Mouse (Mus musculus) midbrain, embryonic 15.5 days (tissue): ENCODE data around the gene Olfr911-ps1. TPM values are rescaled to one million over a fixed set of nuclear protein-coding genes. Genes with fewer than 3 reads are reported as not detected.

Experiments used
- ATAC-seq: fragments of 200-750 bp; cut with Nextera tagmentation; replicated peaks from 2 replicates; pipeline ENCODE4 v1.8.0; 2017; ENCODE audit warnings: moderate TSS enrichment
- H3K27ac ChIP-seq: fragments of 300-500 bp; sonication (generic); 2 replicates; pipeline ENCODE4 v1.5.1; 2015; ENCODE audit warnings: mild to moderate bottlenecking, inconsistent platforms
- H3K27me3 ChIP-seq: fragments of 300-500 bp; sonication (generic); replicated peaks from 2 replicates; pipeline ENCODE4 v1.6.1; 2015; ENCODE audit warnings: inconsistent platforms
- H3K36me3 ChIP-seq: fragments of 300-500 bp; sonication (generic); replicated peaks from 2 replicates; pipeline ENCODE4 v1.6.1; 2015; ENCODE audit warnings: inconsistent platforms
- H3K4me1 ChIP-seq: fragments of 300-500 bp; sonication (generic); 2 replicates; pipeline ENCODE4 v1.6.1; 2015; ENCODE audit warnings: inconsistent platforms
- H3K4me2 ChIP-seq: fragments of 300-500 bp; sonication (generic); 2 replicates; pipeline ENCODE4 v1.6.1; 2015; ENCODE audit warnings: inconsistent platforms, mild to moderate bottlenecking, moderate library complexity
- H3K4me3 ChIP-seq: fragments of 300-500 bp; sonication (generic); 2 replicates; pipeline ENCODE4 v1.5.1; 2015; ENCODE audit warnings: mild to moderate bottlenecking, inconsistent platforms
- H3K9ac ChIP-seq: fragments of 300-500 bp; sonication (generic); 2 replicates; pipeline ENCODE4 v1.6.1; 2015; ENCODE audit warnings: mild to moderate bottlenecking, inconsistent platforms
- H3K9me3 ChIP-seq: fragments of 300-500 bp; sonication (generic); 2 replicates; pipeline ENCODE4 v1.6.1; 2016; ENCODE audit warnings: inconsistent platforms
- WGBS: fragments of 180-500 bp; shearing (Covaris S2); methylation state at CpG from one replicate; pipeline ENCODE4 v1.1.7; 2015; ENCODE audit warnings: mixed read lengths; 5-methylcytosine and 5-hydroxymethylcytosine counted together
- polyA plus RNA-seq: library from polyadenylated mRNA; unstranded; fragments of >200 nt; fragmentation: Nextera tagmentation; extraction: Ambion mirVana; gene quantifications from 2 replicates; pipeline ENCODE4 v1.2.1, GENCODE M21; 2015

The Olfr911-ps1 gene
- polyA plus RNA-seq, result not detected in 2 replicates

DNA sequence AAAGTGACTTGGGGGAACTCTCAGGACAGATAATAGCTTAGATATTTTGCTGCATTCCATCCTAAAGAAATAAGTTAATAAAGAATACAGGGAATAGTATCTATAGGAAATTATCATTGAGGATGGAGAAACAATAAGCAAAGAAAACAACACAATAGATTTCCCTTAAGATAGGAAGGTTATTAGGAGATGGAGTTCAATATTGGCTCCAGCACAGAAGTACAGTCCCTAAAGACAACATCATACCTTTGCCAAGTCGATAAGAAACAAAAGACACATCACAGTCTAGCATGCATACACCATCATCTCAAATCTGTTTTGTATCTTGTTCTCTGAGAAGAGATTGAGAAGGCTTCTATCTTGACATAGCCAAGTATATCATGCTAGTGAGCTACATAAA lies at the start of gene Olfr911-ps1:
Olfr911-ps1 (plus strand) TSS at position 301 of the 400 bp plus-strand sequence.
- Histone ChIP-seq H3K27ac (no peak within 1 kb of the TSS), H3K4me1 (no peaks in the 10 kb centered on the region), H3K9ac (no peak within 1 kb of the TSS), H3K4me3 (no peak within 1 kb of the TSS), H3K4me2 (no peak within 1 kb of the TSS), H3K9me3 (no peaks in the 10 kb centered on the region), H3K27me3 (no peaks in the 10 kb centered on the region), H3K36me3 (no peaks in the 10 kb centered on the region)
- WGBS, result 77% methylated on average over 1 of the region's 1 CpGs
- no peak for ATAC-seq

DNA sequence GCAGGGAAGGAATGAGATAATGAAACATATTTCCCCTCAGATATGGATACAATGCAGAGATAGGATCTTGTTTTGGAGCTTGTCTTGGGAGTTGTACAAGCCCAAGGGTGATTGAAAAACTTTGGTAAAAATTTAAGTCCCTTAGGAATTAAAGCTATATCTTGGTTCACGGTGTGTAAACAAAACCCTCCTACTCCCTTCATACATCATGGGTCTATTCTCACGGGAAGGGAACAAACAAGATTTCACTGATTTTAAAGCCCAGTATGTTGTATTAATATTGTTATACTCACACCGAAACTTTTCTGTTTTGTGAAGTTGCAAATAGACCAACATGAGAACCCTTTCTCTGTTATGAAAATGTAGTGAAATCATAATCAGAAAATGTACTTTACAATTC lies 34.6 kb upstream of the Olfr911-ps1 start, which contains the start of gene Olfr906:
Olfr906 (plus strand) TSS at position 301 of the 400 bp plus-strand sequence.
- Histone ChIP-seq H3K4me1 (no peaks in the 10 kb centered on the region), H3K4me3 (no peak within 1 kb of the TSS), H3K4me2 (no peak within 1 kb of the TSS), H3K27me3 (no peaks in the 10 kb centered on the region), H3K9ac (no peak within 1 kb of the TSS), H3K9me3 (no peaks in the 10 kb centered on the region), H3K27ac (no peak within 1 kb of the TSS), H3K36me3 (no peaks in the 10 kb centered on the region)
- no peak for ATAC-seq
- WGBS, result 89% methylated on average over 3 of the region's 3 CpGs

DNA sequence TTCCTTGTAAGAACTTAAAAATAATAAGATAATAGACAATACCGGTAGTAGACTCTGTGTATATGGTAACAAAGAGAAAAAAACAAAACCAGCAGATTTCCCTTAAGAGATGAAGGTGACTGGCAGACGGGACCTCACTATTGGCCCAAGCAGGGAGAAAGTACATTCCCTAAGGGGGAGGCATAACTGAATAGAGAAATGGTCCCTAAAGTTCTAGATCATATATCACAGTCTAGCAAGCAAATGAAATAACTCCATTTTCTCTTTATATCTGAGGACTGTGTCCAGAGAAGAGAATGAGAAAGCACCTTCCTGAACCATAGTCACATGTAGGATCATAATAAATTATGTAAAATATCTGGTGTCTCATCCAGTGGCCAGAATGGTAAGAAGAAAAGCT lies 25.9 kb upstream of the Olfr911-ps1 start, which contains the start of gene Olfr907:
Olfr907 (plus strand) TSS at position 301 of the 400 bp plus-strand sequence.
- WGBS, result 83% methylated on average over 2 of the region's 2 CpGs
- Histone ChIP-seq H3K4me3 (no peak within 1 kb of the TSS), H3K4me1 (no peaks in the 10 kb centered on the region), H3K27ac (no peak within 1 kb of the TSS), H3K27me3 (no peaks in the 10 kb centered on the region), H3K9me3 (no peaks in the 10 kb centered on the region), H3K4me2 (no peak within 1 kb of the TSS), H3K9ac (no peak within 1 kb of the TSS), H3K36me3 (no peaks in the 10 kb centered on the region)
- ATAC-seq, result no peak

DNA sequence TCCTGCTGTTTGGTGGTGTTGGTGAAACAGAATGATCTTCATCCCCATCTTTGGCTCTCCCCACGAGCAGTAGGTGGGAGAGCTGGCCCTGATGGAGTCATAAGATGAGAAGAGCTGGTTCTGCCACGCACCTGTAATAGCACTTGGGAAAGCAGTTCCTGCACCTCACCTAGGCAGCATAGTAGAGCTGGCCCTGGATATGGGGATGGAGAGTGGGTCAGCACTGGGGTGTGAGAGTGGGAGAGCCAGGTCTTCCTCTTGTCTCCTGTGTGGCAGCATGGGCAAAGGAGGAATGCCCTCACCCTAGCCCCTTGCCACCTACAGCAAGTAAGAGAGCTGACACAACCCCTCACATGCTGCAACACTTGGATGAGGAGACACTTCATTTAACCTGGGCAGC lies 9.0 kb upstream of the Olfr911-ps1 start:
- no peaks in the 10 kb centered on the region for H3K9me3 ChIP-seq
- no peaks in the 10 kb centered on the region for H3K36me3 ChIP-seq
- H3K4me1 ChIP-seq, result no peaks in the 10 kb centered on the region
- no peak overlapping the region for H3K27ac ChIP-seq
- ATAC-seq, result no peak
- no peak overlapping the region for H3K9ac ChIP-seq
- H3K4me3 ChIP-seq, result no peak overlapping the region
- 79% methylated on average over 2 of the region's 2 CpGs for WGBS
- no peaks in the 10 kb centered on the region for H3K27me3 ChIP-seq
- H3K4me2 ChIP-seq, result no peak overlapping the region

DNA sequence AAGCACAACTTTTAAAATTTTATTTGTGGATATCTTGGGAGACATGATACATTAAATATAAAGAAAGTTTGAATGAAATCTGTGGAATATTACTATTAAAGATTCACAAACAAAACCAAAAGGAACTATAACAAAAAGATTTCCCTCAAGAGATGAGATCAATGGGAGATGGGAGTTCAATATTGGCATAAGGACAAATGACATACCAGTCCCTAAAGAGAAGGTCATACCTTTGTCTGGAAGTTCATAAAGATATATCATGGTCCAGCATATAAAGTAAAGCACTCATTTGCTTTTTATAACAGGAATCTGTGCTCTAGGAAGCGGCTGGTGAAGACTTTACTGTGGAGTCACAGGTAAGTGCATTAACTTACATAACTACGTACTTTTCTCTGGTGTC lies 16.2 kb downstream of the Olfr911-ps1 start, which contains the start of gene Olfr910:
Olfr910 (plus strand) TSS at position 301 of the 400 bp plus-strand sequence.
- Histone ChIP-seq H3K9me3 (no peaks in the 10 kb centered on the region), H3K36me3 (no peaks in the 10 kb centered on the region), H3K27ac (no peak within 1 kb of the TSS), H3K4me3 (no peak within 1 kb of the TSS), H3K4me2 (no peak within 1 kb of the TSS), H3K9ac (no peak within 1 kb of the TSS), H3K27me3 (no peaks in the 10 kb centered on the region), H3K4me1 (no peaks in the 10 kb centered on the region)
- ATAC-seq, result no peak
- 96% methylated on average over 2 of the region's 2 CpGs for WGBS

Other genes starting within 250 kb of the Olfr911-ps1 start
- not detected in 2 replicates for gene Olfr896-ps1, start 230.5 kb upstream of the Olfr911-ps1 start, polyA plus RNA-seq
- not detected in 2 replicates for gene Olfr25, start 192.5 kb upstream of the Olfr911-ps1 start, polyA plus RNA-seq
- gene Olfr898, start 173.2 kb upstream of the Olfr911-ps1 start, polyA plus RNA-seq, result not detected in 2 replicates
- gene Olfr250, start 154.7 kb upstream of the Olfr911-ps1 start, polyA plus RNA-seq, result not detected in 2 replicates
- not detected in 2 replicates for gene Olfr251, start 144.5 kb upstream of the Olfr911-ps1 start, polyA plus RNA-seq
- gene Olfr147, start 119.9 kb upstream of the Olfr911-ps1 start, polyA plus RNA-seq, result not detected in 2 replicates
- not detected in 2 replicates for gene Olfr901, start 92.1 kb upstream of the Olfr911-ps1 start, polyA plus RNA-seq
- gene Olfr902, start 73.9 kb upstream of the Olfr911-ps1 start, polyA plus RNA-seq, result not detected in 2 replicates
- gene Olfr904, start 58.4 kb upstream of the Olfr911-ps1 start, polyA plus RNA-seq, result not detected in 2 replicates
- gene Olfr905, start 50.5 kb upstream of the Olfr911-ps1 start, polyA plus RNA-seq, result not detected in 2 replicates
- not detected in 2 replicates for gene Olfr906, start 34.5 kb upstream of the Olfr911-ps1 start, polyA plus RNA-seq
- gene Olfr907, start 25.8 kb upstream of the Olfr911-ps1 start, polyA plus RNA-seq, result not detected in 2 replicates
- not detected in 2 replicates for gene Olfr910, start 16.3 kb downstream of the Olfr911-ps1 start, polyA plus RNA-seq
- not detected in 2 replicates for gene Olfr912, start 58.6 kb downstream of the Olfr911-ps1 start, polyA plus RNA-seq
- not detected in 2 replicates for gene Olfr913, start 71.2 kb downstream of the Olfr911-ps1 start, polyA plus RNA-seq
- not detected in 2 replicates for gene Olfr914, start 83.5 kb downstream of the Olfr911-ps1 start, polyA plus RNA-seq
- not detected in 2 replicates for gene Olfr916, start 138.3 kb downstream of the Olfr911-ps1 start, polyA plus RNA-seq
- not detected in 2 replicates for gene Olfr917, start 144.3 kb downstream of the Olfr911-ps1 start, polyA plus RNA-seq
- gene Olfr918, start 153.0 kb downstream of the Olfr911-ps1 start, polyA plus RNA-seq, result not detected in 2 replicates
- gene Olfr919, start 182.1 kb downstream of the Olfr911-ps1 start, polyA plus RNA-seq, result not detected in 2 replicates
- gene Vwa5a, start 196.7 kb downstream of the Olfr911-ps1 start, polyA plus RNA-seq, result 6.6 and 7.1 TPM in 2 replicates
- gene Olfr920, start 230.7 kb downstream of the Olfr911-ps1 start, polyA plus RNA-seq, result not detected in 2 replicates